Mouse (Mus musculus): ENCODE data around the gene Bcl9. TPM values are rescaled to one million over a fixed set of nuclear protein-coding genes. Genes with fewer than 3 reads are reported as not detected.

The Bcl9 gene
- polyA plus RNA-seq, 1 experiment, result 15.4 TPM

DNA sequence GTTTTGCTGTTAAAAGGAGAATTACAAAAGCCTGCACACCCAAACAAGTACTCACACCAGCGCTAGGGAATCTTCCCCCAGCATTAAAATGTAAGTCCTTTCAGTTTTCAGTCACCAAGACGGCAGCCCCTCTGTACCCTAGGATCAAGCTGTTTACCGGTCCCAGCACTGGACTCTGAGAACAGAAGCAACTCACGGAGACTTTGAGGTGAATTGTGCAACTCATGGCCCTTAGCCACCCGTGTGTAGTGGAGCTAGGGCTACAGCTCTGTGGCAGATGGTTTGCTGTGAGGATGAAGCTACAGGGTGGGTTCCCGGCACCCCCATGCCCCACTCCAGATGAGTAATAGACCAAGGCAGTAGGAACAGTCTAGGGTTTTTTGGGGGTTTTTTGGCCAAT is 55.9 kb downstream of the Bcl9 start:
- no peak for DNase-seq
- TF ChIP-seq POLR2A (IDR thresholded peaks at IDR 0.05; ENCODE audit: borderline replicate concordance, extremely low read depth, low read depth, low read length), result no peak
- TF ChIP-seq CTCF (IDR thresholded peaks at IDR 0.05; ENCODE audit: insufficient read depth, low read length), result no peak
- 72% methylated on average over 6 of the region's 6 CpGs for WGBS

DNA sequence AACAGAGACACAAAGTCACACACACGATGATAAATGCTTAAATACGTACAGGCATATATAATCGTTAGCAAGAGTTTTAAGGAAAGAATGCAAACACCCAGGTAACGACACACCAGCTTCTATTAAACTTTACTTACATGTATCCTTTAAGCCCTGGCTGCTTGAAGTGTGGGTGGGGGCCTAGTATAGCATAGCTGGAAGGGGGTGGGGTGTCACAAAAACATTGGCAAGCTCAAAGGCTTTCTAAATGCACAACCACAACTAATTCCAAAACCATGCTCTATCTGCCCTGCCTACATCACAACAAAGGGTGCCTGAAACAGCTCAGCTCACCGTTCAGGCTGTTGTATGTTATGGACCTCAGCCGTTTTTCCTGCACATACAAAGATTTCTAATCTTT is 57.9 kb downstream of the Bcl9 start:
- DNase-seq, result no peak
- TF ChIP-seq POLR2A (IDR thresholded peaks at IDR 0.05; ENCODE audit: borderline replicate concordance, extremely low read depth, low read depth, low read length) (no peak), CTCF (IDR thresholded peaks at IDR 0.05; ENCODE audit: insufficient read depth, low read length) (no peak)
- Histone ChIP-seq H3K4me3 (replicated peaks; ENCODE audit: extremely low read depth, low read depth, low read length) (no peak overlapping the region), H3K4me1 (ENCODE audit: control insufficient read depth, insufficient read depth, low read length) (no peaks in the 10 kb centered on the region)
- 91% methylated on average over 6 of the region's 6 CpGs for WGBS

More for the DNA sequence above, 55.9 kb downstream of the Bcl9 start:
- Histone ChIP-seq H3K4me3 (replicated peaks; ENCODE audit: extremely low read depth, low read depth, low read length) (no peak overlapping the region), H3K4me1 (ENCODE audit: control insufficient read depth, insufficient read depth, low read length) (no peaks in the 10 kb centered on the region)

DNA sequence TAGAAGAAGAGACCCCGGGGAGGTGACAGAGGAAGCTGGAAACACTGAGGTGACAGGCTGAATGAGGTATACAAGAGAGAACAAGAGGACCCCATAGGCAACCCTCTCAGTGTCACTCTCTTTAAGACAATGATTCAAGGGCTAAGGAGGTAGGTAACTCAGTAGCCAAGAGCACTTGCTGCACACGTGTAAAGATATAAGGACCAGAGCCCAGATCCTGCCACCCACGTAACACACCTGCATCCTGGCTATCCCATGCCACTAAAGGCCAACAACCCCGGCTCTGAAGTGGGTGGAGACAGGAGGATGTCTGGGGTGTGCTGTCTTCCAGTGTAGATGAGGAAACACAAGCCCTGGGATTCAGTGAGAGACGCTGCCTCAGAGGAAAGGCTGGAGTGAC is 58.4 kb downstream of the Bcl9 start:
- no peak for TF ChIP-seq CTCF (IDR thresholded peaks at IDR 0.05; ENCODE audit: insufficient read depth, low read length)
- no peak for TF ChIP-seq POLR2A (IDR thresholded peaks at IDR 0.05; ENCODE audit: borderline replicate concordance, extremely low read depth, low read depth, low read length)
- DNase-seq, result no peak
- no peaks in the 10 kb centered on the region for H3K4me1 ChIP-seq (ENCODE audit: control insufficient read depth, insufficient read depth, low read length)
- no peak overlapping the region for H3K4me3 ChIP-seq (replicated peaks; ENCODE audit: extremely low read depth, low read depth, low read length)
- 85% methylated on average over 5 of the region's 5 CpGs for WGBS

DNA sequence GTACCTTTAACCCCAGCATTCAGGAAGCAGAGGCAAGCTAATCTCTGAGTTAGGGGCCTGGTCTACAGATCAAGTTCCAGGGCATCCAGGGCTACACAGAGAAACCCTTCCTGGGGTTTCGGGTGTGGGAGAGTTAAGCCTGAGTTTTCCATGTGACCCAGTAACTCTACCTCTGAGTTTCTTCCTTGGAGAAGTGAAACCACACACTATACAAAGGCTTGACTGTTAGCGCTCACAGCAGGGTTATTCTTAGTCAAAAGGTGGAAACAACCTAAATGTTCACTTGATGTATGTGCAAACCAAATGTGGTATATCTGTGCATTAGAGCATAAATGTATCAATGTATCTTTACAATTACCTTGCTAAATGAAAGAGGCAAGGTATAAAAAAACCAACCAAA is 59.2 kb downstream of the Bcl9 start:
- H3K4me3 ChIP-seq (replicated peaks; ENCODE audit: extremely low read depth, low read depth, low read length), result no peak overlapping the region
- WGBS, result 80% methylated on average over 2 of the region's 2 CpGs
- no peak for TF ChIP-seq POLR2A (IDR thresholded peaks at IDR 0.05; ENCODE audit: borderline replicate concordance, extremely low read depth, low read depth, low read length)
- TF ChIP-seq CTCF (IDR thresholded peaks at IDR 0.05; ENCODE audit: insufficient read depth, low read length), result no peak
- no peaks in the 10 kb centered on the region for H3K4me1 ChIP-seq (ENCODE audit: control insufficient read depth, insufficient read depth, low read length)
- DNase-seq, result no peak

DNA sequence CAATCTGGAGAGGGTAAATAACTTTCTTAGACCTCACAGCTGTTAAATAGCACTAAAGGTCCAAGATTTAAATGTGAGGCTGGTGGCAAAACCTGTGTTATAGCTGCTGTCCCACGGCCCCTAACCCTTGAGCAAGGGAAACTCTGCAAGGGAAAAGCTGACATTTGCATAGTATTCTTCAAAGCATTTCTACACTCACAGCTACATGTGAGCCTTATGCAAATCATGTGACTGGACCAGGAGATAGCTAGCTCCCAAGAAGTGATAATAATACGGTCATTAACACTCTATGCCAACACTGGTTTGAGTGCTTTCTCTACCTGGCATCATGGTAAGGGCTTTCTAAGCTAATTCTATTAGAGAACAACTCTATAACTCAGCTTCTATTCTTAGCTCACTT is 60.3 kb downstream of the Bcl9 start:
- no peaks in the 10 kb centered on the region for H3K4me1 ChIP-seq (ENCODE audit: control insufficient read depth, insufficient read depth, low read length)
- DNase-seq, result no peak
- no peak overlapping the region for H3K4me3 ChIP-seq (replicated peaks; ENCODE audit: extremely low read depth, low read depth, low read length)
- 90% methylated on average over 2 of the region's 2 CpGs for WGBS
- TF ChIP-seq POLR2A (IDR thresholded peaks at IDR 0.05; ENCODE audit: borderline replicate concordance, extremely low read depth, low read depth, low read length) (no peak), CTCF (IDR thresholded peaks at IDR 0.05; ENCODE audit: insufficient read depth, low read length) (no peak)

DNA sequence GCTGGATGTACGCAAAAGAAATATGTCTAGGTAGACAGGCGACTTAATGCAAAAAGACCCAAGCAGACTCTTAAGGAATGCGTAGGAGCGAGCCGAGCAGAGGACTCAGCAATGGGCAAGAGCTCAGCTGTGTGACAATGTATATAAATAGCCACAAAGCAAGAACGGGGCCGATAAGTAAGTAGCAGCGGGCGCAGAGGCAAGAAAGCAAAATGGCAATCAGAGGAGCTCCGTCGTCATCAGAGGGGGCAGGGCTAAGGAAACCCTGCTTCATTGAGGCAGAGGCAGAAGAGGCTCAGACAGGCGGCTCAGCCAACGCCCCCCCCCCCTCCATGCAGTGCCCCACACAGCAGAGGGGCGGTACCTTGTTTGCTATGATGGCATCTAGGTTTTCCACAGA is 62.9 kb downstream of the Bcl9 start:
- TF ChIP-seq POLR2A (IDR thresholded peaks at IDR 0.05; ENCODE audit: borderline replicate concordance, extremely low read depth, low read depth, low read length), result no peak
- TF ChIP-seq CTCF (IDR thresholded peaks at IDR 0.05; ENCODE audit: insufficient read depth, low read length), result no peak
- 88% methylated on average over 14 of the region's 14 CpGs for WGBS
- no peak for DNase-seq
- no peak overlapping the region for H3K4me3 ChIP-seq (replicated peaks; ENCODE audit: extremely low read depth, low read depth, low read length)
- H3K4me1 ChIP-seq (ENCODE audit: control insufficient read depth, insufficient read depth, low read length), result no peaks in the 10 kb centered on the region

DNA sequence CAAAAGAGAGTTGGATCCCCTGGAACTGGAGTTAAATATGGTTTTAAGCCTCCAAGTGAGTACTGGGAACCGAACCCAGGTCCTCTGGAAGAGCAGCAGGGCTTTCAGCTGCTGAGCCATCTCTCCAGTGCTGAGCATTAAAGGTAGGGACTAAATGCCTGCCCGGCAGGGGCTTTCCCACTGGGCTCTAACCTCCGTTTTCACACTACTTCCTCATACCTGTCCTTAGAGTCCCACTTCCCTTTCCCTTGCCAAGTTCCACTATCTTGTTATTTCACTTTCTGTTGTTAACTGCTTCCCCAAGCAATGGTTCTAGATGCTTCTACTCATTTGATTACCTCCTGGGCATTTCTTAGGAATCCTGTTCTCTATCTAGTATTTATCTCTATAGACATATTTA is 65.4 kb downstream of the Bcl9 start:
- Histone ChIP-seq H3K4me3 (replicated peaks; ENCODE audit: extremely low read depth, low read depth, low read length) (no peak overlapping the region), H3K4me1 (ENCODE audit: control insufficient read depth, insufficient read depth, low read length) (no peaks in the 10 kb centered on the region)
- TF ChIP-seq CTCF (IDR thresholded peaks at IDR 0.05; ENCODE audit: insufficient read depth, low read length) (no peak), POLR2A (IDR thresholded peaks at IDR 0.05; ENCODE audit: borderline replicate concordance, extremely low read depth, low read depth, low read length) (no peak)
- 54% methylated on average over 3 of the region's 3 CpGs for WGBS
- no peak for DNase-seq

DNA sequence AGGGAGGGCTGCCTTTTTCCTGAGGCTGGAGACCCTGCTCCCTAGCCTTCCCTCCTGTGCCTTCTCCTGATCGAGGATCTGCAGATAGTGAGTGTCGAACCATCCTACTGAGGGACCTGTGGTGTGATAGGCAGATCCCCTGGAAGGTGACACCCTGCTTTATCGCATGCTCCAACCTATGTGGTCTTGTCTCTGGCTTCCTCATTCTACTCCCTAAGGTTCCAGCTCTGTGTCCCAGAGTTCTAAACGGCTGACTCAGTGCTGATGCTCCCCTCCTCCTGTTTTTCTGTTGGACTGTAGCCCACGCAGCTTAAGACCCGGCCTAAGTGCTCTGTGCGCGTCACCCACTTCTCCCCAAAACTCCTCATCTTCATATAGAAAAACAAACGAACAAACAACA is 65.9 kb downstream of the Bcl9 start:
- 75% methylated on average over 9 of the region's 9 CpGs for WGBS
- TF ChIP-seq CTCF (IDR thresholded peaks at IDR 0.05; ENCODE audit: insufficient read depth, low read length), result no peak
- no peak for TF ChIP-seq POLR2A (IDR thresholded peaks at IDR 0.05; ENCODE audit: borderline replicate concordance, extremely low read depth, low read depth, low read length)
- no peak for DNase-seq
- no peaks in the 10 kb centered on the region for H3K4me1 ChIP-seq (ENCODE audit: control insufficient read depth, insufficient read depth, low read length)
- H3K4me3 ChIP-seq (replicated peaks; ENCODE audit: extremely low read depth, low read depth, low read length), result no peak overlapping the region

DNA sequence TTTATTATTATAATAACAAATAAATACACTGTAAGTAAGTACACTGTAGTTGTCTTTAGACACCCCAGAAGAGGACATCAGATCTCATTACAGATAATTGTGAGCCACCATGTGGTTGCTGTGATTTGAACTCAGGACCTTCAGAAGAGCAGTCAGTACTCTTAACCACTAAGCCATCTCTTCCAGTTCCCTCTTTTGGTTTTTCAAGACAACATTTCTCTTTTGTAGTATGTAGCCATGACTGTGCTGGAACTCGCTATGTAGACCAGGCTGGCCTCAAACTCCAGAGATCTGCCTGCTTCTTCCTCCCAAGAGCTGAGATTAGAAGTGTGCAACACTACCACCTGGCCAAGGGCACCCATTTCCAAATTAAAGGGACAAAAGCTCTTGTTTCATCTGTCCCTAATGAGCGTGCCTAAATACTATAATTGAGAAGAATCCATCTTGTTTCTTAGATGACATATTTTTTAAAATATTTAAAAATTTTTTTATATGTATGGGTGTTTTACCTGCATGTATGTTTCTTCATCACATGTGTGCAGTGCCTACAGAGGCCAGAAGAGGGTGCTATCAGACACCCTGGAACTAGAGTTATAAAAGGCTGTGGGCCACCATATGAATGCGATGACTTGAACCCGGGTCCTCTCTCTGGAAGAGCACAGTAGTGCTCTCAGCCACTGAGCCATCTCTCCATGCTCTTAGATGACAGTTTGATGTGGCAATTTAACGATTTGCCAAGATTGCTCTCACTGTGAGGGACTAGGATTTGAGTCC is 66.9 kb downstream of the Bcl9 start:
- no peak for DNase-seq
- H3K4me1 ChIP-seq (ENCODE audit: control insufficient read depth, insufficient read depth, low read length), result peaks cover 2% of the 10 kb centered on the region
- H3K4me3 ChIP-seq (replicated peaks; ENCODE audit: extremely low read depth, low read depth, low read length), result no peak overlapping the region
- WGBS, result 97% methylated on average over 5 of the region's 5 CpGs
- no peak for TF ChIP-seq POLR2A (IDR thresholded peaks at IDR 0.05; ENCODE audit: borderline replicate concordance, extremely low read depth, low read depth, low read length)
- no peak for TF ChIP-seq CTCF (IDR thresholded peaks at IDR 0.05; ENCODE audit: insufficient read depth, low read length)

DNA sequence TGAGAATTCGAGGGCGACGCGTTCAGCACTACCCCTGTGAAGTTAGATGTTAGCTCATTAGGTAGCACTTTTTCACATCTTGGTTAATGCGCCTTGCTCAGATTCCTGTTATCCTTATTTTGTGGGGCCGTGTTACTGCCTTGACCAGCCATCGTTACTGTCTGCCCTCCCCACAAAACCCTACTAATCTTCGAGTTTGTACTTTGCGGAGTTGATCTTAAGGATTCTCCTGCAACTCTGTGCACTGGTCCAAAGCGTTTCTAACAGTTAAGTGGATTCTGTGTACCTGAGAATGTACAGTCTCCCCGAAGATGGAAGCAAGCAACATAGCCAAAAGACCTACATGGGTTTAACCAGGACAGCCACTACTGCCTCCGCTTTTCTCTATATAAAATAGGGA is 69.3 kb downstream of the Bcl9 start:
- TF ChIP-seq POLR2A (IDR thresholded peaks at IDR 0.05; ENCODE audit: borderline replicate concordance, extremely low read depth, low read depth, low read length) (no peak), CTCF (IDR thresholded peaks at IDR 0.05; ENCODE audit: insufficient read depth, low read length) (no peak)
- WGBS, result 29% methylated on average over 12 of the region's 12 CpGs
- H3K4me1 ChIP-seq (ENCODE audit: control insufficient read depth, insufficient read depth, low read length), result peaks cover 2% of the 10 kb centered on the region
- DNase-seq, result no peak
- H3K4me3 ChIP-seq (replicated peaks; ENCODE audit: extremely low read depth, low read depth, low read length), result no peak overlapping the region
